Mouse (Mus musculus) adrenal gland, postnatal 4 days (tissue): ENCODE results near the gene Sdf4. TPM values are rescaled to one million over a fixed set of nuclear protein-coding genes. Genes with fewer than 3 reads are reported as not detected.
A peak's percentile ranks its signal among the peaks of the same experiment; 100 is the strongest.

ENCODE experiments used
- DNase-seq, 2 experiments: peaks; one replicate each; pipeline ENCODE4 v3.0.0; 2021 to 2022; ENCODE audit warnings: low spot score in 2 of 2, mixed read lengths in 2 of 2
- long read RNA-seq, 2 experiments: library from polyadenylated mRNA; stranded (forward); transcript quantifications; one replicate each; pipeline ENCODE4 v2.0.0; 2021
- total RNA-seq, 2 experiments: library from RNA; stranded (reverse); gene quantifications; 2 replicates each; pipeline ENCODE4 v1.2.3; 2021

The Sdf4 gene
- 100 to 1,000 TPM; 224 to 231 TPM for total RNA-seq
- long read RNA-seq, experiment 1, full-length matches to known transcripts = 199 of 254 reads
- long read RNA-seq, experiment 1, partial matches to known transcripts = 38 of 254 reads
- long read RNA-seq, experiment 1, other reads (novel, unspliced or antisense) = 17 of 254 reads
- long read RNA-seq, experiment 2, full-length matches to known transcripts = 280 of 328 reads
- long read RNA-seq, experiment 2, partial matches to known transcripts = 38 of 328 reads
- long read RNA-seq, experiment 2, other reads (novel, unspliced or antisense) = 10 of 328 reads

DNA sequence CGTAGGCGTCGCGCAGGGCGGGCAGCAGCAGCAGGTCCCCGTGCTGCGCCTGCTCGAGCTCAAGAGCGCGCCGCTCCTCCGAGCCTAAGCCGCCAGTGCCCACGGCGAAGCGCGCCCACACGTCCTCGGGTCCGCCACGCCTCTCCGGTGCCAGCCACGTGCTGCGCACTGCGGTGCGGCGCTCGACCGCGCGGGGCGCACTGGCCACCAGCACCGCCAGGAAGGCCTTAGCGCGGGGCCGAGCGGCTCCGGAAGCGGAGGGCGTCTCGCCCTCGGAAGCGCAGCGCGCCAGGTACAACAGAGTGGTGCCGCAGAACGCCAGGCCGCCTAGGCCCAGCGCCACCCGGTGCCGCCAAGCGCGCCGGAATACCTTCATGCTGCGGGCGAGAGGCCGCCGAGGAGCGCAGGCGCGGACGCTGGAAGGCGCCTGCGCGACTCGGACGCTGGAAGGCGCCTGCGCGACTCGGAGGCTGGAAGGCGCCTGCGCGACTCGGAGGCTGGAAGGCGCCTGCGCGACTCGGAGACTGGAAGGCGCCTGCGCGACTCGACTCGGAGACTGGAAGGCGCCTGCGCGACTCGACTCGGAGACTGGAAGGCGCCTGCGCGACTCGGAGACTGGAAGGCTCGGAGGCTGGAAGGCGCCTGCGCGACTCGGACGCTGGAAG, at the start of gene Sdf4, which contains the start of gene B3galt6:
Gene Sdf4 (plus strand): TSS at position 632 of the 665 bp plus-strand sequence.
Gene B3galt6 (minus strand): TSS at position 409 of the 665 bp plus-strand sequence.
- peak; percentile 59 to 74 for DNase-seq

DNA sequence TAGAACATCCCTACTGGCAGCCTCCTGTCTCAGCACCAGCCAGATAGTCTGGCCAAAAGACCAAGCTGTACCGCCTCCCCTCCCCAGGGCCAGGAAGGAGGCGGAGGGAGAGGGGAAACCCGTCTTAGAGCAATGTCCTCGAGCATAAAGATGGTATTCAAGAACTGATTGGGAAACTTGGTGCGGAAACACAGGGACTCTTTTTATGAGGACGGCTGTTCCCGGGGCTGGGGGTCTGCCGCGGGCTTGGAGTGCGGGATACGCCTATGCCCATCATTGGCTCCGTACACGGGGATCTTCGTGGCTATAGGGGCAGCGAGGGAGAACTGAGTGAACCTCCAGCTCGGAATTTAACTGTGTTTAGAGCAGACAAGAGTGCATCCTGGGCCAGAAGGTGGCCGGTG, 49.6 kb upstream of the Sdf4 start:
- DNase-seq = peak in 1 of 2 experiments; percentile 21

DNA sequence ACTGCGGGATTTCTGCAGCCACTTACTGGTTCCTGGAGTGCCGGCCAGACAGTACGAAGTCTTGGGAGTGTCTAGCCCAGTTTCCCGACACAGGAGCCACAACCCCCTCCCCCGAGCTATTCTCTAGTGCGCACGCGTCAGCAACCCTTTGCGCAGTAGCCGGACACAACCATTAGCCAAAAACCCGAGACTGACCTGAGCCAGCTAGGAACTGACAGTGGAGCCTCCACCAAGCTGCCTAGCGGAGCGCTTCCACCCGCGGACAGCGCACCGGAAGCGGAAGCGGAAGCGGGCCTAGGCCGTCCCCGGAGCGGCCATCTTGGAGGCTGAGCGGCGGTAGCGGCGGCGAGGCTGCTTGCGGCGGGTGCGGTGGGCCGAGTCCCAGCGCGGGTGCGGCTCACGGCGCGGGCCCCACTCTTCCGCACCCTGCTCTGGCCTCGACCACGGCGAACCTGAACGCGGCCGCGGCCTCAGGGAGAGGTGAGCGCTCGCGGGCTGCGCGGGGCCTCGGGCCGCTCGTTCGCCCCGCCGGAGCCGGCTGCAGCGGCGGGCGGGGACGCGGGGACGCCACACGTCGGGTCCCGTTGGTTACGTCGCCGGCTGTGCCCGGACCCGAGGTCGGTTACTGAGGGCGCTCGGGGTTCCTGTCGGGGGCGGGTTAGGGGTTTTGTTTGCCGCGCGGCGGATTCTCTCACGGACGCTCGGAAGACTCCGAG, 49.0 kb upstream of the Sdf4 start, which contains the start of gene Ube2j2:
Gene Ube2j2 (plus strand): TSS at position 298 of the 716 bp plus-strand sequence.
- DNase-seq = peak; percentile 93 to 96

DNA sequence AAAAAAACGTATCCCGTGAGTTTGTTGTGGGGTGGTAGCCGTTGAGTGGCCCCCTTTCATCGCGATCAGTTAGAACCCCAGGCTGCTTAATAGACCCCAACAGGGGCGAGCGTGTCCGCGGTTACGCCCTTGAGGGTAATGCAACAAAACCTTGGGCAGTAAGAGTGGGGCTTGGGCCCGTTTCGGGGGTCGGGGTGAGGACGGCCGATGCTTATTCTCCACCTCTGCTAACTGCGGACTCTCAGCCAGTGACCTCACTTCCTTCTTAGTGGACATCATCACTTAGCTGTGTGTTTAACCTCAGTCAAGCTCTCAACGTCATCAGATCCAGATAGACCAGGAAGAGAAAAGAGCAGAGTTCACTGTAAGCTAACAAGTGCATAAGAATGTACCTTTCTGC, 48.4 kb upstream of the Sdf4 start:
- peak in 1 of 2 experiments; percentile 8 for DNase-seq

DNA sequence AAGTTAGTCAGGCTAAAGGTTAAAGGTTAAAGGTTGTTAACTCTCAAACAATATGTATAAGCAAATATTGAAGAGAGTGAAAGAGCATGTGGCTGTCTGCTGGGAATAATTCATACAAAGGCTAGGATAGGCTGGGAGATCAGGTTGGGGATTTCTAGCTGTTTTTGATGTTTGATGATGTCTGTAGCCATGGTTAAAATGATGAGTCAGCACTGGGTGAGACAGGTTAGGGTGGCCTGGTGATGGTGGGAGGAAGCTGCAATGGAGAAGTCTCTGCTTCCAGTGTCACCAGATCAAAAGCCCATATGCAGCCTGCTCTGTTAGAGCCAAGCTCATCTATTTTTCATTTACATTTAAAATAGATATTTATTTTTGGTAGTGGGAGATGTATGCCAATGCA, 45.6 kb upstream of the Sdf4 start:
- no peak for DNase-seq

DNA sequence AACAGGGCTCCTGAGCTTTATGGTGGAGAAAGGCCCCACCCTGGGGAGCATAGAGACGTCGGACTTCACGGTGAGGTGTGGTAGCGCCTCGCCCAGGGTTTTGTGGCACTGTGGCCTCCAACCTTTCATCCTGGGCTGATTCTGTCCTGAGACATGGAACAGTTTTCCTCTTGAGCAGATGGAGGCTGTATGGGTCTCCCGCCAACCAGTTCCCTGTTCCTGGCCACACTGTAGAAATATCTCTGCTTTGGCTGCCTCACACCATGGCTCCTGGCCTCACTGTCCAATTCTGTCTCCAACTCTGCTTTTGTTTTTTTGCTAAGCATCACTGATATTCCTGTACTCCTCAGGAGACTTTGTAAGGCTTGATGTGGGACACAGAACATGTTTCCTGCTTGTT, 37.2 kb upstream of the Sdf4 start:
- DNase-seq = no peak

DNA sequence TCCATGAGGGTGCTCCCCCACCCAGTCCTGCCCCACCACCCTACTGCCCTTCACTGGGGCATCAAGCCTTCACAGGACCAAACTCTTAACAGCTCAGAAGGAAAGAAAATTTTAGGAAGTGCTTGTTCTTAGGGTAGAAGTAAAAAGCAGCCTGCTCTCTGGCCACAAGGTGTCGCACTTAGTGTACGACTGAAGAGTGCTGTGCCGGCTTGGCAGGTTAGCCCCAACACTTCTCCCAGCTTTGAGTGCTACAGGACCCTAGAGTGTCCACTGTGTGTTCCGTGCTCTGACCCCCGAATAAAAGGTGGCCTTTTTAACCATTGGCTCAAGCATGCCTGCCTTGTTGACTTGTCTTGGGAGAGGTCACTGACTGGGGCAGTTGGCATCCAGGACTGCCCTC, 33.4 kb upstream of the Sdf4 start:
- DNase-seq = peak; percentile 31 to 63

DNA sequence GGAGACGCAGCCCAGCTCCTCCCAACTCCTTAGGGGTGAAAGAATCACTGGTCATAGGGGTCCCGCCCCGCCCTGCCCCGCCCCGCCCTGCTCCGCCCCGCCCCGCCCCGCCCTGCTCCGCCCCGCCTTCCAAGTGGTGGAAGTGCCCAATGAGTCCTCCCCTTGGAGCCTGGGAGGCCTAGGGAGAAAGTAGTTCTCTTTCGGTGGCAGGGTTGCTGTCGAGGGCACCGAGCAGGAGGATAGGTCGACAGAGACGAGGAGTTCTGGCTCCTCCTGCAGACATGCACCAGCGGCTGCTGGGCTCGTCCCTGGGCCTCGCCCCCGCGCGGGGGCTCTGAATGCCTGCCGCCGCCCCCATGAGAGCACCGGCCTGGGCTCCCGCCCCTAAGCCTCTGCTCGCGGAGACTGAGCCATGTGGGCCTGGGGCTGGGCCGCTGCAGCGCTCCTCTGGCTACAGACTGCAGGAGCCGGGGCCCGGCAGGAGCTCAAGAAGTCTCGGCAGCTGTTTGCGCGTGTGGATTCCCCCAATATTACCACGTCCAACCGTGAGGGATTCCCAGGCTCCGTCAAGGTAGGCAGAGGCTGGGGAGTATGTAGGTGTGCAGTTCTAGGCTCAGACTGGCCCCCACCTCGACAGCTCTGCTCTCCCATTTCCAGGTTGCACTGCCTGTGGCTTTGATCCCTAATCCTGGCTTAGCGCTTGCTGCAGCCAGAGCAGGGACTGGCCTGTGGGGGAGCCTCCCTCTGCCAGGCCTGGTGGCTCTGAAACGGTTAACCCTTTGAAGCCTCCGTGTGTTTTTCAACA, 30.3 kb upstream of the Sdf4 start, which contains the start of gene C1qtnf12:
Gene C1qtnf12 (plus strand): TSS at position 152 of the 805 bp plus-strand sequence.
- DNase-seq = peak in 1 of 2 experiments; percentile 28

DNA sequence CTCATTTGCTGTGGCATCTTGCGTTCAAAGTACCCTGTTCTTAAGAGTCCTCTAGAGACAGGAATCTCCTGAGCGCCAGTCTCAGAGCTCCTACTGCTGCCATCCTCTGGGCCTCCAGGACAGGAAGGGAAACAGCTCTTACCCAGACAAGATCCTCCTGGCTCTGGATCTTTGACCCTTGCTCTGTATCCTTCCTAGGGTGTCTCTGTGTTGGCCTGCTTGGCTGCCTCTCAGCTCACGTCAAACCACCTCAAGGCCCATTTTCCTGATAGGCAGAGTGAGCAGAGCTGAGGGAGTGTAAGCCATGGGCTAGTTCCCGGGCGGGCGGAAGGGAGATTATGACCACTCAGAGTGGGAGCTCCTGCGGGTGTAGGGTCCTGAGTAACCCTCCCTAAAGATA, 29.6 kb upstream of the Sdf4 start:
- DNase-seq = no peak

DNA sequence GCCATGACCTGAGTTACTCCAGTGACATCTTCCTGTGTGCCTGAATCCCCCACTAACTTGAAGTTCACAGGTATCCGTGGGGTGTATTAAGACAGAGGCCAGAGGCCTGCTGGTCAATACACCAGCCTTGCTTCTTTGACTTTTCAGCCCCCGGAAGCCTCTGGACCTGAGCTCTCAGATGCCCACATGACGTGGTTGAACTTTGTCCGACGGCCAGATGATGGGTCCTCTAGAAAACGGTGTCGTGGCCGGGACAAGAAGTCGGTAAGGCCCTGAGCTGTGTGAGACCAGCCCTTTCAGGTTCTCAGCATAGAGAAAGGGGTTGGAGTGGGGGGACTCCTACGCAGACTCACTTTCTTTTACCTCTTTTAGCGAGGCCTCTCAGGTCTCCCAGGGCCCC, 28.3 kb upstream of the Sdf4 start:
- no peak for DNase-seq

DNA sequence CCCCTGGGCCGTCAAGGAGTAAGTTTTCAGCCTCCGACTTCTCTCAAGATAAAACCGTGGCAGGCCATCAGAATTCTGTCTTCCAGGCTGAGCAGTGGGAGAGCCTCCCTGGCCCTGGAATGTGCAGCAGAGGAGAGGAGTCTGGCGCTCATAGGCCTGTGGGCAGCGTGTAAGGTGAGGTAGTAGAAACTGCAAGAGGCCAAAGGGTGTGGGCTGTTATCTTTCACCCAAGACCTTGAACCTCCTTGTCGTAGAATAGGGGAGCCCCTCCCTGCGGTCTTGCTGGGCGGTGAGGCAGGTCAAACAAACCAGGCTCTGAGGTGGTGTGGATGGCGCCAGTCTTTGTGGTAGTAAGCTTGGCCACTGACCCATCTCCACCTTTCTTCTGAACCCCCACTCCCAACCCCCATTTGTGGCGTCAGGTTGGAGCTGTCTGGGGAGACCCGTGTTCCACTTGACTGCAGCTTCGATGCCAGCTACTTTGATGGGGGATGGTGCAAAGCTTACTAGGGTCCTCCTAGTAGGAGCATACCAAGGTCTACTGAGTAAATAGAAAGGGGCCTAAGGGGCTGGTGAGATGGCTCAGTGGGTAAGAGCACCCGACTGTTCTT, 23.5 kb upstream of the Sdf4 start:
- no peak for DNase-seq

DNA sequence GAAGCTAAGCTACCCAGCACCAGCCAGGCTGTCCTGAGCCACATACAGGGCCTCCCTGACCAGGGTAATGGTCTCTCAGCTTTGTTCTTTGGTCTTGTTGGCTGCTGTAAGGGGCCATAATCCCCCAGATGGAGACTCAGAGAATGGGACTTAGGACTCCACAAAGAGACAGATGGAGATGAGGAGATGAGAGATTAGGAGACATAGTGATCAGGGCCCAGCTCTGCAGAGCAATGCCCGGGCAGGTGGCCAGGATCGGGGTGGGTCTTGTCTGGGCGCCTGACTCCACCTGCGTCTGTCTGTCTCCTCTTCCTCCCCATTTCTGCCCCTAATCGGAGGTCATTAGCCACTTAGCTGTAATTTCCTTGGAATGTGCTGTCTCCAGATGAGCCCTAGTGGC, 22.4 kb upstream of the Sdf4 start:
- DNase-seq = no peak

DNA sequence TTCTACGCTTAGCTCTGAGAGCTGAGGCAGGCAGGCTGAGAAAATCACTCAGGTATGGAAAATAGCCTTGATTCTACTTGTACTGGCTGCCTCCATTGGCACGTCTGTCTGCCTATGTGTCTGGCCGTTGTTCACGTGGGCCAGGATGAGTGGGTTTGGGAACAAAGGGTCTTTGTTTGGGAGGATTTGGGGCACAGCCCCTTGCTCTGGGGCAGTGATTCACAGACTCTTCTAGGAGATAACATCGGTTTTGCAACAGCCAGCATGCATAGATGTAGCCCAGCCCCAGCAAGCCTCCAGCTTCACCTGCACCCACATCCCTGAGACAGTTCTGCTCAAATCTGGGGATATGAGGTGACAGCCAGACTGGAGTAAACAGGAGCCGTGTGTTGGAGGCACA, 20.0 kb upstream of the Sdf4 start:
- no peak for DNase-seq

DNA sequence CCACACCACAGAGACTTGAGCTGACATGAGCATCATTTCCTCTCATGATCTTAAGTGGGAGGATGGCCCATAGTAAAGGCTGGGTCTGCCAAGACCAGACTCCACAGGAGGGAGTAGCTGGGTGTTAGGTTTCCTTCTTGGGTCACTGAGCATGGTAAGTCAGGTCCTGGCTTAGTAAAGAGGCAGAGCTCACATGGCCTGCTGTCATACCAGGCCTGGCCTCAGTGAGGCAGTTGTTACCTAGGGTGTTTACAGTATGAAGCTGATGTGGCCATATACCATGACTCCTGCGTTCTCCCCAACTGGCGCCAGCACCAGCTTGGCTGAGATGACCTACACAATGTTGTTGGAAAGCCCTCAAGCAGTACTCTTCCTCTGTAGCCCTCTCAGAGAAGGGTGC, 19.4 kb upstream of the Sdf4 start:
- DNase-seq = no peak

DNA sequence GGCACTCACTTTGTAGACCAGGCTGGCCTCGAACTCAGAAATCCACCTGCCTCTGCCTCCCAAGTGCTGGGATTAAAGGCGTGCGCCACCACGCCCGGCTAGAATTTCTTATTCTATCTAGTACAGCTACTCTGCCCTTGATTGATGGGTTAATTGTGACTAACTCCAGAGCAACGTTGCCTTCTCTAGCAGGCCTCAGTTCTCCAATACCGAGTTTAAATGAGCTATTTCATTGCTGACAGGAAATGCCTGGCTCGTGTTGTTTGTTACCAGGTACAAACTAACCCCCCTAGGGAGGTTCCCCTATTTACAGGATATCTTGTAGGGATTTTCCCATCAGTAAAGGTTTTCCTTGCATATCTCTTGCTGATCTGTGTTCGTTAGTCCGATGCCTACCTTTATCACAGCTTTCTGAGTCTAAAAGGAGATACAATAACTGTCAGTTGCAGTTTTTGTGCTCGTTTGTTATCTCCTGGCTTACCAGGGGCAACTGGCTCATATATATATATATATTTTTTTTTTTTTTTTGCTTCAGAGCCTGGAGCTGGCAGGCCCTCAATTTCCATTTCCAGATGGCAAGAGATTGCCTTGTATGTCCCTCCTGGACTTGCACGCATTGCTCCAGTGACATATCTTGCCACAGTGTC, 11.1 kb upstream of the Sdf4 start:
- DNase-seq = no peak

DNA sequence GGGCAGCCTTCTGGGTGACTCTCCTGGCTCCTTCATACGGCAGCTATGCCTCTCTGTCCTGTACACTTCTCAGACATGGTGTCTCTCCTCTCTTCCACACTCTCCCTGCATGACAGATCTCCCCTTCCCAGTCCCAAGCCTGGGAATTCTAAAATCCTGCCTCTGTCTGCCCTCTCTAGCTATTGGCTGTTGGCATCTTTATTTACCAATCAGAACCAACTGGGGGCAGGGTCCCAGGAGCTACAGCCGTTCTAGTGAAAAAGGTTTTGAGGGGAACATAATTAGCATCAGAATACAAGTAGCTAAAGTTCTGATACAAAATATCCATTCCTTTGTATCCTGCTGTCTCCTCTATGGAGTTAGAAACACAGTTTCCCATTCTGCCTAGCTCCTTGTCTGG, 8.9 kb upstream of the Sdf4 start:
- DNase-seq = no peak

DNA sequence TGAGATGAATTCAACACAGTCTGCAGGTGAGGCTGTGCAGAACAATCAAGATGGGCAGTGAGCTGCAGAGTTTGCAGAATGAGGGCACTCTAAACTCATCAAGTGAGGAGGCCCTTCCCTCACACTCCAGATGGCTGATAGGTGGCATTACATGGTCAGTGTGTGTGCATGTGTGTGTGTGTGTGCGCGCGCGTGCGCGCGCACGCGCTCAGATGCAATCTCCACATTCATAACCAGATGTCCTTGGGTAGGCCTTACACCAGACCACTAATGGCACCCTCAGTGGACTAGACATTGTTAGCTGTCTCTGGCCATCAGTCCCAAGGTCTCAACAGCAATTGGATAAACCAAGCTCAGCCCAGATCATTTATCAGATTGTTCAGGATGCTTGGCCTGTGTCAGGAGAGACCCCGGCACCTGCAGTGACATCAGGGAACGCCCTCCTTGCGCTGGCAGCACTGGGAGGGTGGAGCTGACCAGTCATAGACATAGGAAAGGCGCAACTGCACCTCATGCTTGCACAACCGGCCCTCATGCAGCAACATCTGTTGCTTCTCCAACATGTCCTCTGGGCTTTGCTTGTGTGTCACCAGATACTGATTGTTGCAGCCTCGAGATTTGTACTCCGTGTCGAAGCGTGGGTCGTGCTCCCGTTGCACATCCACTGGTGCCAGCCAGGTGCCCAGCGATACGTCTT, 1.3 kb upstream of the Sdf4 start:
- DNase-seq = no peak

DNA sequence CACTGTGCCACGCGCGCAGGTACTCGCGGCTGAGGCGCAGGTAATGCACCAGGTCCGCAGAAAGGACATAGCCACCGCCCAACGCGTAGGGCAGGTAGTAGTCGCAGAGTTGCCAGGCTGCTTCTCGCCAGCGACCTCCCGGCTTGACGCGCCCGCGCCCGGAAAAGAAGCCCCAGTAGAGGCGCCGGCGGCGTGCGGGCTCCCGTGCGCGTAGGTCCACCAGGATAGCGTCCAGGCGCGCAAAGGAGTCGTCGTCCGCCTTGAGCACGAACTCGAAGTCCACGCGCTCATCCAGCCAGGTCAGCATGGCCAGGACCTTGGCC, 803 bp upstream of the Sdf4 start:
- DNase-seq = peak in 1 of 2 experiments; percentile 19

DNA sequence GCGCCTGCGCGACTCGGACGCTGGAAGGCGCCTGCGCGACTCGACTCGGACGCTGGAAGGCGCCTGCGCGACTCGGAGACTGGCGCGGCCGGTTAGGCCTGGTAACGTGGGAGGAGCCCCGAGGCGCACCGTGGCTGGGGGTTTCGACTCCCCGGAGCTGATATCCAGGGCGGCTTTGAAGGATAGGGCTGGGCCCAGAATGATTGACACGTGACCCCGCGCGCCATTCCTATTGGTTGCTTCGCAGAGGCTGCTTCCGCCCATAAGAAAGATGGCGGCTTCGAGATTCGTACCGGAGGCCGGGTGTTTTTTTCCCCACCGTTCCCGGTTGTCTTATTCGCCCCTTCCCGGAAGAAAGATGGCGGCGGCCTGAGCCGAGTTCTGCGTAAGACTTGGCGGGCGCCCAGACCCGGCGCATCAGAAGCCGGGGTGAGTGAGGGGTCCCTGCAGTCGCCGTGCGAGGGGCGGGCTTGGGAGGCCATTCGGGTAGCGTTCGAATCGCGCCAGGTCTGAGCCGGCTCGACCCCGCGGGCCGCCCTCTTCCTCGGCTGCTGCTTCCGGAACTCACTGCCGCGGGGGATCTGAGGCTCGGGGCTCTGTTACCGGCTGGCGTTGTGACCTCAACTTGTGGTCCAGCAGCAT, 355 bp downstream of the Sdf4 start:
- peak; percentile 91 to 93 for DNase-seq
